Mouse (Mus musculus): ENCODE data around the gene Dusp7. TPM values are rescaled to one million over a fixed set of nuclear protein-coding genes. Genes with fewer than 3 reads are reported as not detected.

The Dusp7 gene
- total RNA-seq, 2 experiments from 2014 or later: 26.2 to 33.5 TPM

GRCm38 (mm10) chr9:106421033-106421864 lies 52.8 kb downstream of the Dusp7 start:
- DNase-seq: no peak

- DNase-seq: peak; percentile 92
These were observed 53.4 kb downstream of the Dusp7 start for GRCm38 (mm10) chr9:106421865-106422160.

Other genes with a start within 250 kb of the Dusp7 start
- gene Glyctk, start 210.5 kb upstream of the Dusp7 start, total RNA-seq (2021): 1 to 10 TPM; 2.3 to 3.5 TPM
- gene Wdr82, start 197.7 kb upstream of the Dusp7 start, total RNA-seq (2021): 10 to 100 TPM; 90.0 to 98.5 TPM
- 10 to 100 TPM; 14.0 to 14.8 TPM for gene Ppm1m, start 168.9 kb upstream of the Dusp7 start, total RNA-seq (2021)
- gene Twf2, start 165.5 kb upstream of the Dusp7 start, total RNA-seq (2021): 10 to 100 TPM; 62.1 to 63.6 TPM
- gene Tlr9, start 146.0 kb upstream of the Dusp7 start, total RNA-seq (2021): under 1 TPM; 0.43 TPM
- gene Alas1, start 120.0 kb upstream of the Dusp7 start, total RNA-seq (2021): 100 to 1,000 TPM; 404 to 423 TPM
- gene Poc1a, start 87.6 kb upstream of the Dusp7 start, total RNA-seq (2021): 10 to 100 TPM; 17.0 to 19.3 TPM
- gene Rpl29, start 60.8 kb downstream of the Dusp7 start, total RNA-seq (2021): 100 to 1,000 TPM; 471 to 490 TPM
- 10 to 100 TPM; 20.5 to 20.6 TPM for gene Acy1, start 69.7 kb downstream of the Dusp7 start, total RNA-seq (2021)
- 1 to 10 TPM; 4.5 to 5.0 TPM for gene Abhd14b, start 78.8 kb downstream of the Dusp7 start, total RNA-seq (2021)
- 10 to 100 TPM; 23.7 to 26.1 TPM for gene Abhd14a, start 79.0 kb downstream of the Dusp7 start, total RNA-seq (2021)
- gene Pcbp4, start 84.7 kb downstream of the Dusp7 start, total RNA-seq (2021): 100 to 1,000 TPM in 1 of 2 experiments, 10 to 100 TPM in 1; 96.8 to 101 TPM
- under 1 TPM in 1 of 2 experiments, not detected in 1; 0.14 TPM for gene Gpr62, start 97.3 kb downstream of the Dusp7 start, total RNA-seq (2021)
- 10 to 100 TPM; 21.3 to 23.3 TPM for gene Rrp9, start 107.3 kb downstream of the Dusp7 start, total RNA-seq (2021)
- 1 to 10 TPM; 7.5 to 8.3 TPM for gene Parp3, start 108.3 kb downstream of the Dusp7 start, total RNA-seq (2021)
- gene Iqcf1, start 131.3 kb downstream of the Dusp7 start, total RNA-seq (2021): not detected
- not detected for gene Iqcf5, start 145.9 kb downstream of the Dusp7 start, total RNA-seq (2021)
- gene Iqcf3, start 193.0 kb downstream of the Dusp7 start, total RNA-seq (2021): not detected
- gene Iqcf4, start 202.4 kb downstream of the Dusp7 start, total RNA-seq (2021): not detected